Mouse (Mus musculus) left cerebral cortex, postnatal 4 days (tissue): ENCODE results near the gene Rab10. TPM values are rescaled to one million over a fixed set of nuclear protein-coding genes. Genes with fewer than 3 reads are reported as not detected.

Source experiments
- DNase-seq: peaks from one replicate; pipeline ENCODE4 v3.0.0-alpha.2; 2022
- intact Hi-C: fragments of 180-260 bp; cut with DNase I; formaldehyde crosslinking; loops from one replicate; pipeline ENCODE4 v1.15.1; 2025
- total RNA-seq, 2 experiments: library from RNA; stranded (reverse); gene quantifications; 2 replicates each; pipeline ENCODE4 v1.2.3; 2021

The Rab10 gene
- total RNA-seq, 2 experiments from 2014 or later, result 263 to 272 TPM

GRCm38 (mm10) chr12:3238361-3239051 lies 71.3 kb downstream of the Rab10 start:
- no peak for DNase-seq
- intact Hi-C loops, result loop anchor here (5.0 kb wide), 1 partner anchor 69 kb away; the partner anchor contains the start of gene Rab10

GRCm38 (mm10) chr12:3237799-3238198 lies 72.0 kb downstream of the Rab10 start:
- intact Hi-C loops, result loop anchor here (5.0 kb wide), 1 partner anchor 70 kb away; the partner anchor contains the start of gene Rab10
- DNase-seq, result no peak

GRCm38 (mm10) chr12:3236831-3237681 lies 72.7 kb downstream of the Rab10 start:
- DNase-seq, result no peak
- intact Hi-C loops, result loop anchor here (5.0 kb wide), 1 partner anchor 70 kb away; the partner anchor contains the start of gene Rab10

DNA sequence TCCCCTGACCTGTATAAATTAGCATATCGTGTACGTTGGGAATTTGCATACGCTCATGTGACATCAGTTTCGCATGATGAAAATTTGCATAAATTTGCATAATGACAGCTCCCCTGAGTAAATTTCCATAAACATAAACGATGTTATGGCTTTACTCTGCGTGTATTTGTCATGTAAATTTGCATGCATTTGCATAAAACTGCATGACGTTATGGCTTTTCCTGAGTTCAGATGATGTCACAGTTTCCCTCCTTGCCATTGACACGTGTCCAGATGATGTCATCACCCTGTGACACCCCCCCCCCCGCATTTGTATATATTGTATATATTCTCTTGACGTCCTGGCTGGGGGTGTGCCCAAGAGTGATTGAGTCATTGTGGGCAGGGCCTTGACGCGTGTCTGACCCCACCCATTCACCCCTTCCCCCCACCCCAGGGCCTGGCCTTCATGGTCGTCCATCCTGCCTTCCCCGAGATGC lies 73.6 kb downstream of the Rab10 start:
- intact Hi-C loops, result loop anchor here (5.0 kb wide), 1 partner anchor 71 kb away; the partner anchor contains the start of gene Rab10
- peak; percentile 24 for DNase-seq

DNA sequence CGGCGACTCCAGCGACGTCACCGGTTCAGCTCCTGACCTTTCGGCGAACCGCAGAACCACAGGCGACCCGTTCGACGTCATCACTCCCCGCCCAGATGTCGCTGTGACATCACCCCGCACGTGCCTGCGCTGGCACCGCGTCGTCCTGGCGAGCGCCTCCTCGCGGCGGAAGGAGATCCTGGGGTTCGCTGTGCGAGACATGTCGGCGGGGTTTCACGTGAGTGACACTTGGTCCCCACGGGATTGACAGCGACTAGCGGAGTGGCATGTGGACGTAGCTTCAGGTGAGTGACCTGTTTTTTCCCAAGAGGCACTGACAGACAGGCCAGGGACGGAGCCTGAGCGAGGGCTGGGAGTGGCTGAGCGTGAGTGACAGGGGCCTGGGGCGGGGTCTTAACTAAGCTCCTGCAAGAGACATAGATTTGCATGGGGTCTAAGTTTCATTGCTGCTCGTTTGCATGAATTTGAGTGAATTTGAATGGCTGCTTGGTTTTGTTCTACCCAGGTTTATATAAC lies 74.1 kb downstream of the Rab10 start:
- DNase-seq, result peak; percentile 95

GRCm38 (mm10) chr12:3235124-3235631 lies 74.6 kb downstream of the Rab10 start:
- DNase-seq, result peak; percentile 87
- intact Hi-C loops, result loop anchor here (5.0 kb wide), 1 partner anchor 72 kb away; the partner anchor contains the start of gene Rab10

More for the DNA sequence above, 74.1 kb downstream of the Rab10 start:
- intact Hi-C loops, result loop anchor here (5.0 kb wide), 1 partner anchor 72 kb away; the partner anchor contains the start of gene Rab10

DNA sequence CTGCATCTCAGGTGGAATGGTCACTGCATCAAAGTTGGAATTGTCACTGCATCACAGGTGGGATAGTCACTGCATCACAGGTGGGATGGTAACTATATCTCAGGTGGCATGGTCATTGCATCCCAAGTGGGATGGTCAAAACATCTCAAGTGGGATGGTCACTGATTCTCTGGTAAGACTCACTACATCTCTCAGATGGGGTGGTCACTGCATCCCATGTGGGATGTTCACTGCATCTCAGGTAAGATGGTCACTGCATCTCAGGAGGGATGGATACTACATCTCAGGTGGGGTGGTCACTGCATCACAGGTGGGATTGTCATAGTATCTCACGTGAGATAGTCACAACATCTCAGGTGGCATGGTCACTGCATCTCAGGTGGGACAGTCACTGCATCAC lies 75.7 kb downstream of the Rab10 start:
- intact Hi-C loops, result no loop called here

GRCm38 (mm10) chr12:3223352-3223751 lies 86.4 kb downstream of the Rab10 start:
- DNase-seq, result no peak
- intact Hi-C loops, result no loop called here

More for the DNA sequence above, 75.7 kb downstream of the Rab10 start:
- DNase-seq, result no peak

DNA sequence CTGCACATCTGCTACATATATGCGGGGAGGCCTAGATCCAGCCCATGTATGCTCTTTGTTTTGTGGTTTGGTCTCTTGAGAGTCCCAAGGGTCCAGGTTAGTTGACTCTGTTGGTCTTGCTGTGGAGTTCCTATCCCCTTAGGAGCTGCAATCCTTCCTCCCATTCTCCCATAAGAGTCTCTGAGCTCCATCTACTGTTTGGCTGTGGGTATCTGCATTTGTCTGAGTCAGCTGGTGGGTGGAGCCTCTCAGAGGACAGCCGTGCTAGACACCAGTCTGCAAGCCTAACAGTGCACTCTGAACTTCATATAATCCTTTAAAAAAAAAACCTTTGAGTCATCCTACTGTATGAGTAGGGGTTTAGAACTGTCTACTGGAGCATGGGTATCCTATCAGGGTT lies 99.6 kb downstream of the Rab10 start:
- DNase-seq, result no peak
- intact Hi-C loops, result no loop called here

- intact Hi-C loops, result no loop called here
Measured at GRCm38 (mm10) chr12:3209163-3209562, 100.6 kb downstream of the Rab10 start.

More at GRCm38 (mm10) chr12:3209163-3209562, 100.6 kb downstream of the Rab10 start:
- DNase-seq, result no peak

Other genes with a start within 250 kb of the Rab10 start
- gene Kif3c, start 55.2 kb upstream of the Rab10 start, total RNA-seq, result 100 to 1,000 TPM; 204 to 210 TPM
- 10 to 100 TPM; 26.1 to 26.7 TPM for gene Asxl2, start 116.9 kb upstream of the Rab10 start, total RNA-seq